Mouse (Mus musculus) adrenal gland, adult (tissue): Measurements from ENCODE around the gene Fbxo27.

Experiments used
- DNase-seq, 2 experiments: peaks; one replicate each; pipeline ENCODE4 v3.0.0; 2022 to 2023; ENCODE audit warnings: low spot score in 1 of 2; ENCODE audit not compliant: inconsistent age in 2 of 2

Fbxo27 gene

DNA sequence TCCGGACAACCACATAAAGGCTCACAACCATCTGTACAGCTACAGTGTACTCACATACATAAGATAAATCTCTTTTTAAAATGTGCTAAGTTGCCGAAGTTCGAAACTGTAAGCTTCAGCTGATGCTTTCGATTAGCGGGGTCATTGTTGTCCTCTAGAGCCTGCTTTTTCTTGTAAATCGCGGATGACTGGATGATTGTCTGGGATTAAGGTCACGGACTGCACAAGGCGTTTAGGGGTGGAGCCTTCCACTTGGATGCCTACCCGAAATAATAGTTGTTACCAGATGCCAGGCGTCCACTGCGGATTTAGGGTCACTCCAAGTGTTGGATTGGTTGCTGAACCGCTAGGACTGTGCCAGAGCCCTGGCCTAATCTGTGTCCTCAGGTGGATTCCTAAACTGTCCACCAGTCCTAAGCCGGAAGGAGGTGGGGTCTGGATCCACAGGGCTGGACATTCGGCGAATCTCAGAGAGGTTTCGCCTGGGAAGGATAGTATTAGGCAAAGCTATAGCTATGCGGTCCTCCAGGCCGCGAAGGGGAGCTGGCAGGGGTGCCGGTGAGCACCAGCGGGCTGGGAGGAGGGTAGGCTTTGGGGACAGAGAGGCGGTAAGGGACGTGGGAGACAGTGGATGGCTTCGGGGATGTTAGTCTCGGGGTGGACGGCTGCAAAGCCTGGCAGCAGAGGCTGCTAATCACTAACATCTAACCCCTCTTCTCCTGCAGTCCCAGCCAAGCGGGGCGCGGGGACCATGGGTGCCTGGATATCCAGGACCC lies at the start of gene Fbxo27:
TSS of gene Fbxo27 (plus strand) at position 305 of the 776 bp plus-strand sequence.
- peak in 1 of 2 experiments; percentile 24 for DNase-seq

DNA sequence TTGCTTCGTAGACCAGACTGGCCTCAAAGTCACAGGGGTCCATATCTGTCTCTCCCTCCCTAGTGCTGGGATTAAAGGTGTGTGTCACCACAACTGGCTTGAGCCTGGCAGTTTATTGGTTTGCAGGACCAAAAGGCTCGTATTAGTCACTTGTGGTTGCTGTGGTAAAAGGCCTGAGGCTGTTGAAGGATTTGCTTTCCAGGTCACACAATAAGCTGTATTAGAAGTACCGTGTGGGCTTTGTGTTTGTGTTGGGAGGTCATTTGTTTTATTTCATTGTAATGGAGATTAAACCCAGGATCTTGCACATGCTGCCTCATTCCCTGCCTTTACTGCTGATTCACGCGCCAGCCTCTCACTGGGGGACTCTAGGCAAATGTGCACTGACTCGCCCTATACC lies 47.3 kb upstream of the Fbxo27 start:
- DNase-seq, result no peak

- no peak for DNase-seq
Observed at GRCm38 (mm10) chr7:28645947-28646475, 46.6 kb upstream of the Fbxo27 start.

DNA sequence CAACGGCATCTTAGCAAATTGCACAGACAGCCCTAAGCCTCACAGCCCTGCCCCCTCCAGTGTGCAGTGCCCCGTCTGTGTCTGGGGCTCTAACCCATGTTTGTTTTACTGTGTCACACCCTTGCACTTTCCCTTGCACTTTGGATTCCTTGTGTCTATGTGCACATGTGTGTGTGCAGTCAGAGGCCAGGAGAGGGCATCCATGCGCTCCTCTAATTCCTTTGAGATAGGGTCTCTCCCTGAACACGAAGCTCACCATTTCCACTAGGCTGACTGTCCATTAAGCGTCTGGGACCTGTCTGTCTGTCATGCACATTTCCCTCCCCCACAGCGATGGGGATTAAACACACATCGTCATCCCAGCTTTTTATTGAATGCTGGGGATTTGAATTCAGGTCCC lies 45.6 kb upstream of the Fbxo27 start:
- DNase-seq, result peak in 1 of 2 experiments; percentile 26

- no peak for DNase-seq
Observed at GRCm38 (mm10) chr7:28651157-28651556, 41.5 kb upstream of the Fbxo27 start.

GRCm38 (mm10) chr7:28656430-28656829 lies 36.2 kb upstream of the Fbxo27 start:
- no peak for DNase-seq

GRCm38 (mm10) chr7:28665620-28666579 lies 26.7 kb upstream of the Fbxo27 start:
- peak in 1 of 2 experiments; percentile 33 for DNase-seq

DNA sequence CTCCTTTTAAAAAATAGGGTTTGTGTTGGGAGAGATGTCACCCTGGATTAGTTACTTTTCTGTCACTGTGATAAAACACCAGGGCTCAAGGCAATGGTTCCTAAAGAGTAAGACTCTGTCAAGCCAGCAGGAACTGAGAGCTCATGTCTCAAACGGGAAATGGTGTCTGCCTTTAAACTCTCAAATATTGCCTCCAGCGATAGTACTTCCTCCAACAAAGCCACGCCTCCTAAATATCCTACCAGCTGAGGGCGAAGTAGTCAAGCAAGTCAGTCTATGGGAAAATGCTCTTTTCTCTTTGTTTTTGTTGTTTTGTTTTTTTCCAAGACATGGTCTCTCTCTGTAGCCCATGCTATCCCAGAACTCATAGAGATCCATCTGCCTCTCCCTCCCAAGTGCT lies 21.5 kb upstream of the Fbxo27 start:
- DNase-seq, result no peak

DNA sequence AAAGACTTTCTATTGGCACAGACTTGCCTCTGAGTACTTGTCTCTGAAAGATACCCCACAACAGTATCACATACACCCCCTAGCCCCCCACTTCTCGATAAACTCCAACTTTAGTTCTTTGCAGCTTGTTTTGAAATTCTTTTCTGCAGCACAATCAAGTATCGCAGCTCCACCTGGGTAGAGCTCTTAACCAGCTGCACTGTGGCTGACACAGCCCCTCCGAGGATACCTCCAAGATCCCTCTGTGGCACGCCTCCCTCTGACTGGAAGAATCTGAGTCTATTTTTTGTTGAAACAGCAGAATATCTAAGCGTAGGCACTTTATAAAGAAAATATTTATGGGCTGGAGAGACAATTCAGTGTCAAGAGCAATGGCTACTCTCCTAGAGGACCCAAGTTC lies 20.4 kb upstream of the Fbxo27 start:
- no peak for DNase-seq

DNA sequence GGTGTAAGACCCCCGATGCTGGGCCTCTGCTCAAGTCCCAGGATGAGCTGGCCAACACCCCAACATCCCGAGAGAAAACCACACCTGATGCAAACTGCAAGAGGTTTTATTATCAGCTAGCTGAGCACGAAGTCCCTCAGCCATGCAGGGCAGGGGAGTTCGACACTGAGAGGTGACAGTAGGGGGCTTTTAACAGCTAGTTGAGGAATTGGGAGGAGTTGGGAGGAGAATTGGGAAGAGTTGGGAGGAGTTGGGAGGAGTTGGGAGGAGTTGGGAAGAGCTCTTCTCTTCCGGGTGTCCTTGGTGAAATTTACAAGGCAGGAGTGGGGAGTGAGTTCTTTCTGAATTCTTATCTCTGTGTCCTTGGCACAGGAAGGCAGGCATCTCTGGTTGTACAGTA lies 19.9 kb upstream of the Fbxo27 start:
- DNase-seq, result peak; percentile 12 to 27

DNA sequence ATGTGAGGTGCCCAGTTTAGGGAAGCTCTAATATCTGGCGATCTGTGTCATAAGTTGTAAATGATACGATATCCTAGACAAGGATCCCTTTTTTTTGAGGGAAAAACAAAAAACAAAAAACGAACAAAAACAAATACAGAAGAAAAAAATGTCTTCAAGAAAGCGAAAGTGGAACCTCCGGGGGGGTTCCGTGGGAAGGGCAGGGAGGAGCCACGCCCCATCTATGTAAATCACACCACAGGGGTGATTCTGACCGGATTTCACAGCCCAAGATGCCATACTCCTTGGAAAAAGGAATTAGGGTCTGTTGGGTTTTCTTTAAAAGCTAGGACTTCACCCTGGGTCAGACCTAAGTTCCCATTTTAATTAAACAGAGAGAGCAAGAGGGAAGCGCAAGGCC lies 17.7 kb upstream of the Fbxo27 start:
- DNase-seq, result no peak

DNA sequence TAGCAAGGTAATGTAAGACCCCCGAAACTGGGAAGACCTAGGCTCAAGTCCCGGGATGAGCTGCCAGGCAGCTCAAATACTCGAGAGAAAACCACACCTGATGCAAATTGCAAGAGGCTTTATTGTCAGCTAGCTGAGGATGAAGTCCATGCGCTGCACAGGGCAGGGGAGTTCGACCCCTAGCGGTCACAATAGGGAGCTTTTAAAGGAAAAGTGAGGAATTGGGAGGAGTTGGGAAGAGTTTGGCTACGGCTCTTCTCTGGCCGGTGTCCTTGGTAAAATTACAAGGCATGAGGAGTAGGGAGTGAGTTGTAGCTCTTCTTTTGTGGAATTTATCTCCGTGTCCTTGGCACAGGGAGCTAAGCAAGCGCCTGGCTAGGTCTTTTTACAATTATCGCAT lies 16.9 kb upstream of the Fbxo27 start:
- DNase-seq, result peak; percentile 75 to 88

- no peak for DNase-seq
Observed at GRCm38 (mm10) chr7:28676811-28677541, 15.7 kb upstream of the Fbxo27 start.

DNA sequence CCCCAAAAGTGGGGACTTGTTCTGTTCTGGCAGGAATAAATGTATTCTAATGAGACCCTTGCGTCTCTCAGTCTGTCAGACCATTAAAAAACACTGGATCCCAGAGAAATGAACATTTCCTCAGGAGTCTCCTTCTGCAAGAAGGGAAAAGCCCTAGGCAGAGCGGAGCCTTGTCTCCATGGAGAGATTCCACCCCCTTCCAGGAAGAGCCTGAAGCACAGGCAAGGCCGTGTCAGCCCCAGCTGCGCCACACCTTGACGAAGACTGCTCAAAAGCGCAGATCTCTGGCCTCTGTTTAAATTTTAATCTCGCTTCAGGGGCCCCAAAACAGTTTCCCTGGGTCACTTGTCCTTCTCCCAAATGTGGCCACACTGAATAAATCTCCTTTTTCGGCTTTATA lies 15.0 kb upstream of the Fbxo27 start:
- no peak for DNase-seq

GRCm38 (mm10) chr7:28691075-28691474 lies 1.6 kb upstream of the Fbxo27 start:
- no peak for DNase-seq

DNA sequence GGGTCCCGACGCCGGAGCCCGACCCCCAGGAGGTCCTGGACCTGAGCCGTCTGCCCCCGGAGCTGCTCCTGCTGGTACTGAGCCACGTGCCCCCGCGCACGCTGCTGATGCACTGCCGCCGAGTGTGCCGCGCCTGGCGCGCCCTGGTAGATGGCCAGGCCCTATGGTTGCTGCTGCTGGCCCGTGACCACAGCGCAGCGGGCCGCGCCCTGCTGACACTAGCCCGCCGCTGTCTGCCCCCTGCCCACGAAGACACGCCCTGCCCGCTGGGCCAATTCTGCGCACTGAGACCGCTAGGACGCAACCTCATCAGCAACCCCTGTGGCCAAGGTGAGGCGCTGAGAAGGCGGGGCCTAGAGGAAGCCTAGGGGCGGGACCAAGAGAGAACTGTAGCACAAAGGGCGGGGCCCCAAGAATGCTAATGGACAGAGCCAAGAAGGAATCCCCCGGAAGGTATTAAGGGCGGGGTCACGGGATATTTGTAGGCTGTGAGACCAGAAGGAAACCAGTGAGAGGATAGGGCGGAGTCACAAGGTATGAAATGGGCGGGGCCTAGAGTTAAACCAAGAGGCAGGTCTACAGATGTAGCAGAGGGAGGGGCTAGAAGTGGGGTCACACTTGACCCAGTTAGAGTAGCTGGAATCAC lies 795 bp downstream of the Fbxo27 start:
- peak; percentile 72 to 84 for DNase-seq

- DNase-seq, result no peak
Observed at GRCm38 (mm10) chr7:28694423-28694822, 1.8 kb downstream of the Fbxo27 start.

- no peak for DNase-seq
Observed at GRCm38 (mm10) chr7:28694966-28695511, 2.4 kb downstream of the Fbxo27 start.

- DNase-seq, result no peak
Observed at GRCm38 (mm10) chr7:28697277-28697676, 4.6 kb downstream of the Fbxo27 start.

GRCm38 (mm10) chr7:28700269-28700668 lies 7.6 kb downstream of the Fbxo27 start:
- DNase-seq, result no peak
